Mouse (Mus musculus) layer of hippocampus, adult 8-10 months (tissue): ENCODE measurements at regions not wholly inside any gene's neighbourhood (a gene's known extent, or its start where the extent isn't known, plus 50 kb on each side); places are given as distances from the start of the nearest gene placed in this dataset.

Experiments
- DNase-seq, 2 experiments: peaks; one replicate each; pipeline ENCODE4 v3.0.0; 2022; ENCODE audit warnings: low spot score in 2 of 2

- DNase-seq = no peak
These were observed 631.8 kb upstream of the Gm21961 start for GRCm38 (mm10) chr15:65646470-65646869.

GRCm38 (mm10) chr15:65639484-65639883 is 624.8 kb upstream of the Gm21961 start:
- DNase-seq = no peak

- peak; percentile 63 to 71 for DNase-seq
These were observed 622.9 kb upstream of the Gm21961 start for GRCm38 (mm10) chr15:65637520-65638184.

- no peak for DNase-seq
These were observed 617.7 kb upstream of the Gm21961 start for GRCm38 (mm10) chr15:65632440-65632839.

- DNase-seq = no peak
These were observed 615.8 kb upstream of the Gm21961 start for GRCm38 (mm10) chr15:65630476-65630875.

- DNase-seq = peak; percentile 76 to 85
These were observed 578.2 kb upstream of the Gm21961 start for GRCm38 (mm10) chr15:65592718-65593477.

GRCm38 (mm10) chr15:65585566-65585965 is 570.9 kb upstream of the Gm21961 start:
- no peak for DNase-seq

GRCm38 (mm10) chr15:65579353-65579752 is 564.6 kb upstream of the Gm21961 start:
- no peak for DNase-seq

GRCm38 (mm10) chr15:65567931-65568330 is 553.2 kb upstream of the Gm21961 start:
- no peak for DNase-seq

- no peak for DNase-seq
These were observed 543.4 kb upstream of the Gm21961 start for GRCm38 (mm10) chr15:65557846-65558835.

GRCm38 (mm10) chr15:65549046-65549445 is 534.3 kb upstream of the Gm21961 start:
- no peak for DNase-seq

- no peak for DNase-seq
These were observed 520.9 kb upstream of the Gm21961 start for GRCm38 (mm10) chr15:65535606-65536005.

GRCm38 (mm10) chr15:65532241-65532640 is 517.5 kb upstream of the Gm21961 start:
- peak in 1 of 2 experiments; percentile 2 for DNase-seq

- no peak for DNase-seq
These were observed 488.0 kb upstream of the Gm21961 start for GRCm38 (mm10) chr15:65502656-65503055.

GRCm38 (mm10) chr15:65478940-65479339 is 464.2 kb upstream of the Gm21961 start:
- no peak for DNase-seq

GRCm38 (mm10) chr15:65455203-65455816 is 440.6 kb upstream of the Gm21961 start:
- peak; percentile 32 to 45 for DNase-seq

- peak; percentile 63 to 72 for DNase-seq
These were observed 437.7 kb upstream of the Gm21961 start for GRCm38 (mm10) chr15:65452258-65453028.

- DNase-seq = no peak
These were observed 405.0 kb upstream of the Gm21961 start for GRCm38 (mm10) chr15:65419736-65420135.
